Mouse (Mus musculus): ENCODE measurements around the gene Cdk9.

The Cdk9 gene

GRCm38 (mm10) chr2:32680961-32681650, 31.8 kb downstream of the Cdk9 start:
- DNase-seq (ENCODE audit: extremely low read depth, low read depth, low spot score): no peak

DNA sequence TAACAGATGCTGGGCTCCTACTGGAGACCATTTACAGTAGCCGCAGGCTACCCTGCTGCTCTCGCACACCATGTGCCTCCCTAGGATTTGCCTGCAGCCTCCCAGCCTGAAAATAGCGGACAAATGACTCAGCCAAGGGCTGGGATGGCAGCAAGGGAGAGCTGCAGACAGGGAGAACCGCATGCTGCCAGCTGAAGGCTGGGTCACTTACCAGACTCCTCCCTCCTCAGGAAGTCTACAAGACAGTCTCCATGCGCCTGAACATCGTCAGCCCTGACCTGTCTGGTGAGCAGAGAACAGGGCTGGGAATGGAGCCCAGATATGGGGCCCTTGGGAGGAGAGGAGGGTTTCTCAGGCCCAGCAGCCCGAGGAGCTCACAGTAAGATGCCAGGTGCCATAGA, 32.8 kb downstream of the Cdk9 start:
- no peak for DNase-seq (ENCODE audit: extremely low read depth, low read depth, low spot score)

DNA sequence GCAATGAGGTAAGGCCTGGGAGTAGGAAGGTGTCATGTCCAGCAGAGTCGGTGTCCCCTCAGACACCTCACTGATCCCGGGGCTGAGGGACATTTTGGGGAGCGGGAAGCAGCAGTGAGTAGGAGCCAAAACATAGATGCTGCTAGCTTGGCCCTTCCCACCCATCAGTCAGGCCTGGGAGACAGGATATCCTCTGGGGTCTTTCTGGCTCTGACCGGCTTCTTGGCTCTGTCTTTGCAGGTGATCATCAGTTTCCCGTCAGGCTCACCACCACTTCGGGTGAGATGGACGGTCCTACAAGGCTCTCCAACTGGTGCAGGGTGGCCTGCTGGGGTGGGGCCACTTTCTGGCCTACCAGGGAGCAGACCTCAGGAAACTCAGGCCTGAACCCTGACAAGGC, 35.2 kb downstream of the Cdk9 start:
- DNase-seq (ENCODE audit: extremely low read depth, low read depth, low spot score): no peak

DNA sequence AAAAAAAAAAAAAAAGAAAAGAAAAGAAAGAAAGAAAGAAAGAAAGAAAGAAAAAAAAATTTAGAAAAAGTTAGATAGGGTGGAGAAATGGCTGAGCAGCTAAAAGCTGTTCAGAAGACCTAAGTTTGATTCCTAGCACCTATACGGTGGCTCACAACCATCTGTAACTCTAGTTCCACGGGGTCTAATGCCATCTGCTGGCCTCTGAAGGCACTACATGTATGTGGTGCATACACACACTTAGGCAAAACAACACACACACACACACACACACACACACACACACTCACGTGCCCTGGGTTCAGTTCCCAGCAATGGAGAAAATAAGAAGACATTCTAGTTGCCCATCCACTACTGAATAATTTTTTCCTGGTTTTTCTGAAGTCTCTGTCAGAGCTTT, 36.1 kb downstream of the Cdk9 start:
- DNase-seq (ENCODE audit: extremely low read depth, low read depth, low spot score): no peak

DNA sequence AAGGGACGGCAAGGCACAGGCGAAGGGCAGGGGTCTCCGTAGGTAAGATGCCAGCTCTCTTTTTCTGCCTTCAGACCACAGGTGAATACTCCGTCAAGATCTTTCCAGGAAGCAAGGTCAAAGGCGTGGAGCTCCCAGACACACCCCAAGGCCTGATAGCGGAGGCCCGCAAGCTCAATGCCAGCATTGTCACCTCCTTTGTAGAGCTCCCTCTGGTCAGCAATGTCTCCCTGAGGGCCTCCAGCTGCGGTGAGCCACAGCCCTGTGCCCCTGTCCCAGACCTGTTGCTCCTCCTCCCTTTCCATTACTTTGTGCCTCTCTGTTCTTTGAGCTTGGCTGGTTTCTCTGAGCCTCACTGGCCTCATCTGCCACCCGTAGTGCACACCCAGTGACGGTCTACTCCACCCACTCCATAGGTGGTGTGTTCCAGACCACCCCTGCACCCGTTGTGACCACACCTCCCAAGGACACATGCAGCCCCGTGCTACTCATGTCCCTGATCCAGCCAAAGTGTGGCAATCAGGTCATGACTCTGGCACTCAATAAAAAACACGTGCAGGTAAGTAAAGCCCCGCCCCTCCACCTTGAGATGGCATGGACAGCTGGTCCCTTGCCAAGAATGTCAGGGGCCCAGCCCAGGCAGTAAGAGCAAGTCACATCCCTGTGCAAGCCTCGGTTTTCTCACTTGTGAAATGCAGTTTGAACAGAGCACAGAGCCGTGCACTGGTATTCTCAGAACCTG, 39.5 kb downstream of the Cdk9 start:
- DNase-seq (ENCODE audit: extremely low read depth, low read depth, low spot score): no peak

- no peak for DNase-seq (ENCODE audit: extremely low read depth, low read depth, low spot score)
Measured at GRCm38 (mm10) chr2:32671907-32672595, 40.8 kb downstream of the Cdk9 start.

DNA sequence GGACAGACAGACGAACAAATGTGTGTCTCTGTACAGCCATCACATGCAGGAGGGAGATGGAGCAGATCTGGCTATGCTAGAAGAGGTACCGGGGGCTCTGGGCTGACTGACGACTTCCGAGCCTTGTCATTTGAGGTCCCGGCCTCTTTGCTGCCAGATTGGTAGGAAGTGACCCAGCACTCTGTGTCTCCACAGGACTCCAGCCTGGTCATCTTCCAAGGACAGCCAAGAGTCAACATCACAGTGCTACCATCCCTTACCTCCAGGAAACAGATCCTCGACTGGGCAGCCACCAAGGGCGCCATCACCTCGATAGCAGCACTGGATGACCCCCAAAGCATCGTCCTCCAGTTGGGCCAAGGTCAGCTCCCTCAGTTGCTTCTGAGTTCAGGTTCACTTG, 41.7 kb downstream of the Cdk9 start:
- DNase-seq (ENCODE audit: extremely low read depth, low read depth, low spot score): no peak

DNA sequence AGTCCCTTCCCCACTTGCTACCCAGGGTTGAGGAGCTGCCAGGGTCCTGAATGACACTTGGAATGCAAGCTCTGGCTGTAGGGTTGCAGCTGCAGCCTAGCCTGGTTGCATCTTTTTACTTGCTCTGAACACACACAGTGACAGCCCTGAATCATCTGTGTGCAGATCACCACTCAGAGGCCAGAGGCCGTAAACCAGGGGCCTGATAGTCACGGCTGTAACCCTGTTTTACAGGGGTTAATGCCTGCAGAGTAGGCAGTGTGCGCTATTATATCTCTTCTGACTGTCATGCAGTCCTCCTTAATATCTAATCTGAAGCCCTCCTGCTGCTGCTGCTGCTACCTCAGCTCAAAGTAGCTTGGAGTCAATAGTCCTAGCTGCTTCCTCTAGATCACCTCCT, 43.0 kb downstream of the Cdk9 start:
- no peak for DNase-seq (ENCODE audit: extremely low read depth, low read depth, low spot score)

DNA sequence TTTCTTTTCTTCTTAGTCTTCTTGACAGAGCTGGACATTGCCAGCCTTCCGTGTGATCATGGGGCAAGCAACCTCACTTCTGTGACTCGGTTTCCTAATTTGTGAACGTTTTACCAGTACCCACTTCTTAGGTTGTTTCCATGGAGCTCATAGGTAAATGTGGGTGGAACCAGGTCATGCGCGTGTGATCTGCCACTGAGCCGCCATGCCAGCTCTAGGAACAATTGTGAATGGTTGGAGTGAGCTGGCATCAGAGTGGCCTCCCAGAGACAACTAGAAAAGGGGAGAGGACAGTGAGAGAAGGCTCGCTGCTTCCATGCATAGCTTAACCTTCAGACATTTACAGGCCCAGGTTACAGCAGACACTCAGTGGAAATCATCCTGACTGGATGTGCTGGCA, 44.7 kb downstream of the Cdk9 start:
- DNase-seq (ENCODE audit: extremely low read depth, low read depth, low spot score): no peak

DNA sequence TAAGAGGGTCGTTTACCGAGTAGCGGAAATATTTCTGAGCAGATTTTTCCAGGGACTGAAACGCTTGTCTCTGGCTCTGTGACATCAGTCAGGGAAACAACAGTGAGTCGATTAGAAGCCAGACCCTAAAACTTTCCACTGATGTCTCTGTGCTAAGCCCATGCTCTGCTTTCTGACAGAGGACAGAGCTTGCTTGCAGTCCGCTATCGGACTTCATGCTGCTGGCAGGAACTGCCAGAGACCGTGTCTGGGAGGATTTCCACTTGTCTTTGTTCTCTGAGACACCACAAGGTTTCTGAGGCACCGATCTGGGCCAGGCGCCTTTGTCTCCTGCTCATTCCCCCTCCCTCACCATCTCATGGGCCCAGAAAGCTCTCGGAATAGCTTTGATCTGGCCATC, 45.1 kb downstream of the Cdk9 start:
- DNase-seq (ENCODE audit: extremely low read depth, low read depth, low spot score): no peak

GRCm38 (mm10) chr2:32665853-32666252, 47.0 kb downstream of the Cdk9 start:
- no peak for DNase-seq (ENCODE audit: extremely low read depth, low read depth, low spot score)

- no peak for DNase-seq (ENCODE audit: extremely low read depth, low read depth, low spot score)
Measured at GRCm38 (mm10) chr2:32665345-32665744, 47.5 kb downstream of the Cdk9 start.

- no peak for DNase-seq (ENCODE audit: extremely low read depth, low read depth, low spot score)
Measured at GRCm38 (mm10) chr2:32662291-32662690, 50.6 kb downstream of the Cdk9 start.

GRCm38 (mm10) chr2:32661509-32662107, 51.3 kb downstream of the Cdk9 start:
- no peak for DNase-seq (ENCODE audit: extremely low read depth, low read depth, low spot score)

DNA sequence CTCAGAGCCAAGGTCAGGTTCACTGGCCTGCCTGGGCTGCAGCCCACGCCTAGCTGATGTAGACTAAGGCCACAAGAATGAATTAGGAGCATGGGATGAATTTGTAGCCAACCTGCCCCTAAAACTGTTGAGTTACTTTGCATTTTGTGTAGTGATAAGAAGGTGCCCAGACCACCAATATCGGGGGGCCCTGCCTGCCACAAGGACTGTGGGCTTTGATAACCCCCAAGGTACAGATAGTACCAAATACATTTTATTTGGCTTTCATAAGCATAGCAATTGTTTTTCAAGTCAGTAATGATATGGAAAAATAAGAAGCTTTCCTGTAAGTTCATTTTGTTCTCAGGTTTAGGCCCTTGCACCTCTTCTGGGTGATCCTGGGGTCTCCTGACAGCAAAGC, 54.0 kb downstream of the Cdk9 start:
- no peak for DNase-seq (ENCODE audit: extremely low read depth, low read depth, low spot score)

DNA sequence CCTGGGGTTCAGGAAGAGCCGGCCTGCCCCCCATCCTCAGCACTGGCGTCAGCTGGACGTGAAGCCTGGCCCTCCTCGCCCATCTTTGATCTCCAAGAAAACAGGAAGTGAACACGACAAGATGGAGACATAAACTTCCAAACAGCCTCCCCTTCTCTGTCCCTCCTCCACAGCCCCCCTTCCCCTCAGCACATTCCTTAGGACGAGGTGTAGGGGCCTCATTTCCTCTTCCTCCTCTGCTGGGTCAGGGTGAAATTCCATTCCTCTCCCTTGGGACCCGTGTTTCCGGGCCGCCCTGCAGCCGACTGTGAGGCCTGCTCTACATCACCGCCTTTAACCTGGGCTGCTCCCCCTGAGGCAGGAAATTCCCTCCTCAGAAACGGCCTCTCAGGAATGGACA, 57.0 kb downstream of the Cdk9 start:
- no peak for DNase-seq (ENCODE audit: extremely low read depth, low read depth, low spot score)
